Mouse (Mus musculus) cortical plate, adult 2 months (tissue): ENCODE data around the gene Rpl7a.

Source experiments
- CTCF ChIP-seq: fragments of 200-500 bp; IDR thresholded peaks from 2 replicates; pipeline ENCODE4 v1.5.1; 2011; ENCODE audit warnings: mild to moderate bottlenecking, control low read depth, low read length; ENCODE audit not compliant: insufficient read depth; ENCODE audit errors: extremely low read depth
- POLR2A ChIP-seq: fragments of 200-500 bp; IDR thresholded peaks from 2 replicates; pipeline ENCODE4 v1.6.1; 2011; ENCODE audit warnings: mild to moderate bottlenecking, low read length, control low read depth; ENCODE audit not compliant: insufficient read depth; ENCODE audit errors: extremely low read depth

DNA sequence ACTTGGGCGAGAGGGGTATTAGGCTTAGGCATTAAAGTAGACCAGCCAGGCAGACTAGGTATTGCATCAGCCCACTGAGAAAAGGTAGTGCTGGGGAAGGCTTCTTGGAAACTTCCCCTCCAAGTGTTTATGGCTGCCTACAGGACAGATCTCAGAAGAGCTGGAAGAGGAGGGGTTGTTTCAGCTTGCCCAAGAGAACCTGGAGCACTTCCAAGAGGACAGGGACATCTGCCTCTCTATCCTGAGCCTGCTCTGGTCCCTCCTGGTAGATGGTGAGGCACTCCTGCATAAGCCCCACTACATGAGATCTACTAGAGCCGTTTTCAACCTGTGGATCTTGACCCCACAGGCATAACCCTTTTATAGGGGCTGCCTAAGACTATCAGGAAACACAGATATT is 39.8 kb downstream of the Rpl7a start:
- no peak for TF ChIP-seq CTCF
- no peak for TF ChIP-seq POLR2A
